Mouse (Mus musculus) lung, postnatal 0 days (tissue): ENCODE measurements around the gene Fgf13.

Experiments
- CTCF ChIP-seq: IDR thresholded peaks from 2 replicates; pipeline ENCODE4 v1.5.1; 2016; ENCODE audit warnings: antibody characterized with exemption, mild to moderate bottlenecking
- EP300 ChIP-seq: IDR thresholded peaks from 2 replicates; pipeline ENCODE4 v1.6.1; 2016; ENCODE audit warnings: antibody characterized with exemption, mild to moderate bottlenecking, control low read depth

- TF ChIP-seq CTCF (no peak), EP300 (no peak)
Observed at GRCm38 (mm10) chrX:59547931-59548330, 19.9 kb downstream of the Fgf13 start.
